Mouse (Mus musculus) heart, postnatal 0 days (tissue): ENCODE results near the gene Mbd6. TPM values are rescaled to one million over a fixed set of nuclear protein-coding genes. Genes with fewer than 3 reads are reported as not detected.
"Not testable (repeated sequence)": the region's sequence is repeated elsewhere in the genome, so short reads cannot be mapped to it uniquely, and the experiment has no call there.

Experiments used
- ATAC-seq: fragments of 200-750 bp; cut with Nextera tagmentation; 2 replicates; pipeline ENCODE4 v1.8.0; 2017; ENCODE audit warnings: low read depth, moderate number of reproducible peaks, moderate library complexity; ENCODE audit not compliant: insufficient read depth
- DNase-seq: peaks from one replicate; pipeline ENCODE4 v3.0.0-alpha.2; 2016; ENCODE audit warnings: low spot score
- H3K27ac ChIP-seq: fragments of 300-500 bp; sonication (generic); 2 replicates; pipeline ENCODE4 v1.5.1; 2014; ENCODE audit warnings: low read depth, mild to moderate bottlenecking
- H3K27me3 ChIP-seq: fragments of 300-500 bp; sonication (generic); 2 replicates; pipeline ENCODE4 v1.6.1; 2014; ENCODE audit warnings: low read length, mixed read lengths; ENCODE audit not compliant: control insufficient read depth, insufficient read depth
- H3K36me3 ChIP-seq: fragments of 300-500 bp; sonication (generic); replicated peaks from 2 replicates; pipeline ENCODE4 v1.6.1; 2014; ENCODE audit warnings: low read length, mixed read lengths; ENCODE audit not compliant: control insufficient read depth, insufficient read depth
- H3K4me1 ChIP-seq: fragments of 300-500 bp; sonication (generic); 2 replicates; pipeline ENCODE4 v1.6.1; 2014; ENCODE audit warnings: antibody characterized with exemption; ENCODE audit not compliant: control insufficient read depth, insufficient read depth
- H3K4me2 ChIP-seq: fragments of 300-500 bp; sonication (generic); 2 replicates; pipeline ENCODE4 v1.6.1; 2014; ENCODE audit warnings: low read depth, mild to moderate bottlenecking, low read length, moderate library complexity
- H3K4me3 ChIP-seq: fragments of 300-500 bp; sonication (generic); 2 replicates; pipeline ENCODE4 v1.5.1; 2014; ENCODE audit warnings: low read depth, low read length
- H3K9ac ChIP-seq: fragments of 300-500 bp; sonication (generic); replicated peaks from 2 replicates; pipeline ENCODE4 v1.6.1; 2014; ENCODE audit warnings: low read depth, low read length, mixed read lengths
- H3K9me3 ChIP-seq: fragments of 300-500 bp; sonication (generic); replicated peaks from 2 replicates; pipeline ENCODE4 v1.6.1; 2016; ENCODE audit warnings: low read length; ENCODE audit not compliant: control insufficient read depth
- CTCF ChIP-seq: IDR thresholded peaks from 2 replicates; pipeline ENCODE4 v1.5.1; 2016; ENCODE audit warnings: antibody characterized with exemption, control low read depth, low read depth
- EP300 ChIP-seq: IDR thresholded peaks from 2 replicates; pipeline ENCODE4 v1.6.1; 2016; ENCODE audit warnings: antibody characterized with exemption, low read depth
- WGBS: fragments of 180-500 bp; shearing (Covaris S2); extraction: QIAGEN DNeasy Blood & Tissue Kit; methylation state at CpG from one replicate; pipeline ENCODE4 v1.1.7; 2014; 5-methylcytosine and 5-hydroxymethylcytosine counted together
- polyA plus RNA-seq: library from polyadenylated mRNA; unstranded; fragments of >200 nt; fragmentation: Nextera tagmentation; extraction: Ambion mirVana; gene quantifications from 2 replicates; pipeline ENCODE4 v1.2.1, GENCODE M21; 2015
- total RNA-seq: library from RNA; depleted of rRNA; stranded (reverse); fragments of >200 nt; gene quantifications from 2 replicates; pipeline ENCODE4 v1.2.3, GENCODE M21; 2014; ENCODE audit warnings: low replicate concordance

The Mbd6 gene
- total and polyA plus RNA-seq, 2 experiments from 2014 or later = 6.5 to 8.7 TPM

- Histone ChIP-seq H3K9ac (no peak overlapping the region), H3K27me3 (peaks cover 16% of the 10 kb centered on the region), H3K27ac (no peak overlapping the region), H3K4me1 (no peaks in the 10 kb centered on the region), H3K4me3 (no peak overlapping the region), H3K4me2 (no peak overlapping the region), H3K36me3 (no peaks in the 10 kb centered on the region), H3K9me3 (no peaks in the 10 kb centered on the region)
- TF ChIP-seq CTCF (no peak), EP300 (no peak)
- no peak for DNase-seq
- no peak for ATAC-seq
- WGBS = 70% methylated on average over 7 of the region's 7 CpGs
Observed at GRCm38 (mm10) chr10:127319969-127320368, 31.2 kb upstream of the Mbd6 start.

- Histone ChIP-seq H3K27me3 (0 out of 2 replicates have a peak, but pooled peaks cover 4% of the 10 kb centered on the region), H3K27ac (no peak overlapping the region), H3K4me1 (no peaks in the 10 kb centered on the region), H3K36me3 (no peaks in the 10 kb centered on the region), H3K9me3 (no peaks in the 10 kb centered on the region), H3K4me2 (no peak overlapping the region), H3K9ac (no peak overlapping the region), H3K4me3 (no peak overlapping the region)
- ATAC-seq = no peak
- TF ChIP-seq CTCF = no peak
- no peak for TF ChIP-seq EP300
- 32% methylated on average over 4 of the region's 4 CpGs for WGBS
- DNase-seq = no peak
Observed at GRCm38 (mm10) chr10:127318009-127318408, 29.2 kb upstream of the Mbd6 start.

GRCm38 (mm10) chr10:127317277-127317676, 28.5 kb upstream of the Mbd6 start:
- TF ChIP-seq EP300 = no peak
- no peak overlapping the region for H3K27ac ChIP-seq
- no peaks in the 10 kb centered on the region for H3K9me3 ChIP-seq
- no peak overlapping the region for H3K4me3 ChIP-seq
- H3K4me1 ChIP-seq = no peaks in the 10 kb centered on the region
- no peak overlapping the region for H3K4me2 ChIP-seq
- no peak for ATAC-seq
- H3K27me3 ChIP-seq = no peaks in the 10 kb centered on the region
- H3K36me3 ChIP-seq = no peaks in the 10 kb centered on the region
- no peak for DNase-seq
- 49% methylated on average over 2 of the region's 2 CpGs for WGBS
- no peak overlapping the region for H3K9ac ChIP-seq

GRCm38 (mm10) chr10:127314950-127315349, 26.1 kb upstream of the Mbd6 start:
- 76% methylated on average over 1 of the region's 1 CpGs for WGBS
- H3K9me3 ChIP-seq, ATAC-seq, H3K9ac ChIP-seq, H3K36me3 ChIP-seq, H3K4me1 ChIP-seq, H3K27ac ChIP-seq, DNase-seq, H3K4me2 ChIP-seq, H3K4me3 ChIP-seq, H3K27me3 ChIP-seq: not testable (repeated sequence)

GRCm38 (mm10) chr10:127313516-127313915, 24.7 kb upstream of the Mbd6 start:
- H3K27me3 ChIP-seq, DNase-seq, H3K4me1 ChIP-seq, H3K27ac ChIP-seq, H3K9me3 ChIP-seq, ATAC-seq, H3K36me3 ChIP-seq, H3K4me3 ChIP-seq, H3K9ac ChIP-seq, H3K4me2 ChIP-seq: not testable (repeated sequence)
- 92% methylated on average over 5 of the region's 5 CpGs for WGBS

- peaks cover 3% of the 10 kb centered on the region; the same call in 1 of the 2 replicates for H3K4me1 ChIP-seq
- no peak overlapping the region for H3K27ac ChIP-seq
- H3K4me2 ChIP-seq = no peak overlapping the region
- no peaks in the 10 kb centered on the region for H3K27me3 ChIP-seq
- 45% methylated on average over 4 of the region's 4 CpGs for WGBS
- H3K9me3 ChIP-seq = no peaks in the 10 kb centered on the region
- TF ChIP-seq CTCF (no peak), EP300 (no peak)
- ATAC-seq (no peak), DNase-seq (no peak)
- no peak overlapping the region for H3K4me3 ChIP-seq
- H3K36me3 ChIP-seq = peaks cover 11% of the 10 kb centered on the region
- H3K9ac ChIP-seq = no peak overlapping the region
Observed at GRCm38 (mm10) chr10:127312858-127313257, 24.0 kb upstream of the Mbd6 start.
